Mouse (Mus musculus): ENCODE data around the gene Tbcc. TPM values are rescaled to one million over a fixed set of nuclear protein-coding genes. Genes with fewer than 3 reads are reported as not detected.

Tbcc gene
- total and polyA plus RNA-seq, 3 experiments = 19.3 to 31.8 TPM; not detected in 1

DNA sequence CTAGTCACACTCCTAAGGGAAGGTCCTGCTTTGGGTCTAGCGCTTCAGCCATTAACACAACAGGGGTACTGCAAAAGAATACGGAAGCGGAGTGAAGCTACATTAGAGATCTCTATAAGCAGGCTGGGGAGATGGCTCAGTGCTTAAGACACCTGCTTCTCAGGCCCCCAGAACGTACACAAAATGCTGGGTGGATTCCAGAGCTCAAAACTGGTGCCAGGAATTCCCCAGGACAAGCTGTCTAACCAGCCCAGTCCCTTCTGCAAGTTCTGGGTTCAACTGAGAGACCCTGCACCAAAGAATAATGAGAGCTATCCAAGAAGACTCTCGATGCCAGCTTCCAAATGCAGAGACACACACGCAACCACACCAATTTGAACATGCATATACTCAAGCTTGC is 8.8 kb upstream of the Tbcc start:
- Histone ChIP-seq H3K27me3 (ENCODE audit: control insufficient read depth in 1 of 2, insufficient read depth in 2 of 2, low read length in 2 of 2) (no peaks in the 10 kb centered on the region), H3K36me3 (ENCODE audit: control insufficient read depth in 1 of 2, insufficient read depth in 2 of 2, low read length in 2 of 2) (peaks cover 0 to 24% of the 10 kb centered on the region in 2 experiments; a peak in 2 of 4 replicates), H3K79me2 (ENCODE audit: control insufficient read depth, insufficient read depth, low read length, poor library complexity) (no peaks in the 10 kb centered on the region; the same call in 1 of the 2 replicates), H3K27ac (ENCODE audit: control insufficient read depth, low read depth, low read length) (no peak overlapping the region), H3K4me3 (ENCODE audit: control insufficient read depth in 1 of 2, insufficient read depth in 1 of 2, low read depth in 2 of 2, low read length in 2 of 2) (no peak overlapping the region), H3K9me3 (replicated peaks; ENCODE audit: insufficient read depth, low read length) (no peaks in the 10 kb centered on the region), H3K4me1 (ENCODE audit: control insufficient read depth in 1 of 2, insufficient read depth in 2 of 2, low read length in 2 of 2) (peaks cover 12 to 54% of the 10 kb centered on the region in 2 experiments), H3K9ac (ENCODE audit: control insufficient read depth, low read depth, low read length, poor library complexity, severe bottlenecking) (no peak overlapping the region)
- no peak for DNase-seq (ENCODE audit: low read depth, low spot score)
- TF ChIP-seq RAD21 (IDR thresholded peaks at IDR 0.05; ENCODE audit: low read depth, low read length) (no peak), NELFE (IDR thresholded peaks at IDR 0.05; ENCODE audit: low read depth, low read length) (no peak), TAL1 (IDR thresholded peaks at IDR 0.05; ENCODE audit: low read length) (no peak), SMC3 (IDR thresholded peaks at IDR 0.05; ENCODE audit: low read depth, low read length) (no peak), HCFC1 (IDR thresholded peaks at IDR 0.05; ENCODE audit: low read depth, low read length) (no peak), ZNF384 (IDR thresholded peaks at IDR 0.05; ENCODE audit: low read depth, low read length) (no peak)

DNA sequence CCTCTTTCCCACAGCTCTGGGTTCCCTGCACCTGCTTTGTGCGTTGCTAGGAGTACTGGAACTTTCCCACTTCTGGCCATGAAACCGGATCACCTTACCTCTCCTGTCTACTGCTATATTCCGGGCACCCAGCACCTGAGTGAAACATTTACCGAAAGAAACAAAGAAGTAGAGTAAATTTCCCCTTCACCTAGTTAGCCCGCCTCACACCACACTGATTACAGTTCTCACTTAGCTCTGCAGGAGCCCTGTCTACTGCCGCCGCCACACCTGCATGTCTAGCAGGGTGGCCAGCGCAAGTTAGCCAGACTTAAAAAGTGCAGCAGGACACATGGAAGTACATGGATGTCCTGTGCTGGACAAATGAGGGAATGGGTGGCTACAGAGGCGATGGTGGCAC is 7.4 kb upstream of the Tbcc start:
- no peaks in the 10 kb centered on the region for H3K27me3 ChIP-seq (ENCODE audit: control insufficient read depth in 1 of 2, insufficient read depth in 2 of 2, low read length in 2 of 2)
- peaks cover 14 to 57% of the 10 kb centered on the region in 2 experiments for H3K4me1 ChIP-seq (ENCODE audit: control insufficient read depth in 1 of 2, insufficient read depth in 2 of 2, low read length in 2 of 2)
- no peaks in the 10 kb centered on the region; the same call in 1 of the 2 replicates for H3K79me2 ChIP-seq (ENCODE audit: control insufficient read depth, insufficient read depth, low read length, poor library complexity)
- H3K9me3 ChIP-seq (replicated peaks; ENCODE audit: insufficient read depth, low read length) = no peaks in the 10 kb centered on the region
- H3K4me3 ChIP-seq (ENCODE audit: control insufficient read depth in 1 of 2, insufficient read depth in 1 of 2, low read depth in 2 of 2, low read length in 2 of 2) = no peak overlapping the region
- TF ChIP-seq MXI1 (IDR thresholded peaks at IDR 0.05; ENCODE audit: low read depth, low read length) = no peak
- TF ChIP-seq CHD2 (IDR thresholded peaks at IDR 0.05; ENCODE audit: low read length) = no peak
- no peak for TF ChIP-seq EP300 (IDR thresholded peaks at IDR 0.05; ENCODE audit: low read depth in 1 of 2, low read length in 2 of 2)
- TF ChIP-seq NELFE (IDR thresholded peaks at IDR 0.05; ENCODE audit: low read depth, low read length) = no peak
- TF ChIP-seq KAT2A (conservative IDR thresholded peaks at IDR 0.05; ENCODE audit: low read depth, low read length) = no peak
- no peak for TF ChIP-seq TBP (IDR thresholded peaks at IDR 0.05; ENCODE audit: low read depth, low read length)
- TF ChIP-seq GABPA (IDR thresholded peaks at IDR 0.05; ENCODE audit: low read depth, low read length) = no peak
- TF ChIP-seq USF2 (IDR thresholded peaks at IDR 0.05; ENCODE audit: borderline replicate concordance in 1 of 2, insufficient read depth in 1 of 2, low read depth in 1 of 2, low read length in 2 of 2) = no peak
- H3K9ac ChIP-seq (ENCODE audit: control insufficient read depth, low read depth, low read length, poor library complexity, severe bottlenecking) = no peak overlapping the region
- H3K36me3 ChIP-seq (ENCODE audit: control insufficient read depth in 1 of 2, insufficient read depth in 2 of 2, low read length in 2 of 2) = peaks cover 0 to 27% of the 10 kb centered on the region in 2 experiments; a peak in 2 of 4 replicates
- DNase-seq (ENCODE audit: low read depth, low spot score) = no peak
- H3K27ac ChIP-seq (ENCODE audit: control insufficient read depth, low read depth, low read length) = no peak overlapping the region

DNA sequence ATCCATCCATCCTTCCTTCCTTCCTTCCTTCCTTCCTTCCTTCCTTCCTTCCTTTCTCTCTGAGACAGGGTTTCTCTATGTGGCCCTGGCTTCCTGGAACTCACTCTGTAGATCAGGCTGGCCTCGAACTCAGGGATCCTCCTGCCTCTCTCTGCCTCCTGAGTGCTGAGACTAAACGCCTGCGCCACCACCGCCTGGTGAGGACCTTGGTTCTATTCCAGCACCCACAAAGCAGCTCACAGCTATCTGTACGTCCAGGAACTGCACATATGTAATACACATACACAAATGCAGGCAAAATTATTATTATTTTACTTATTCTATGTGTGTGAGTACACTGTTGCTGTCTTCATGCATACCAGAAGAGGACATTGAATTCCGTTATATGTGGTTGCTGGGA is 5.7 kb upstream of the Tbcc start:
- no peaks in the 10 kb centered on the region for H3K27me3 ChIP-seq (ENCODE audit: control insufficient read depth in 1 of 2, insufficient read depth in 2 of 2, low read length in 2 of 2)
- no peak overlapping the region for H3K4me3 ChIP-seq (ENCODE audit: control insufficient read depth in 1 of 2, insufficient read depth in 1 of 2, low read depth in 2 of 2, low read length in 2 of 2)
- no peak overlapping the region for H3K9ac ChIP-seq (ENCODE audit: control insufficient read depth, low read depth, low read length, poor library complexity, severe bottlenecking)
- H3K4me1 ChIP-seq (ENCODE audit: control insufficient read depth in 1 of 2, insufficient read depth in 2 of 2, low read length in 2 of 2) = peaks cover 11 to 54% of the 10 kb centered on the region in 2 experiments
- peaks cover 3% of the 10 kb centered on the region; the same call in 1 of the 2 replicates for H3K79me2 ChIP-seq (ENCODE audit: control insufficient read depth, insufficient read depth, low read length, poor library complexity)
- H3K9me3 ChIP-seq (replicated peaks; ENCODE audit: insufficient read depth, low read length) = no peaks in the 10 kb centered on the region
- peak overlapping the region; percentile 91 for H3K27ac ChIP-seq (ENCODE audit: control insufficient read depth, low read depth, low read length)
- peak; percentile 81 for DNase-seq (ENCODE audit: low read depth, low spot score)
- H3K36me3 ChIP-seq (ENCODE audit: control insufficient read depth in 1 of 2, insufficient read depth in 2 of 2, low read length in 2 of 2) = peaks cover 0 to 27% of the 10 kb centered on the region in 2 experiments; a peak in 2 of 4 replicates
- TF ChIP-seq JUND (IDR thresholded peaks at IDR 0.05; ENCODE audit: low read depth, low read length) (no peak), ETS1 (IDR thresholded peaks at IDR 0.05; ENCODE audit: low read depth, low read length) (0 out of 2 replicates have a peak, but pooled peaks have one; percentile 14), USF2 (IDR thresholded peaks at IDR 0.05; ENCODE audit: borderline replicate concordance in 1 of 2, insufficient read depth in 1 of 2, low read depth in 1 of 2, low read length in 2 of 2) (no peak), MAFK (IDR thresholded peaks at IDR 0.05; ENCODE audit: borderline replicate concordance, low read depth, low read length) (peak; percentile 81), POLR2A (IDR thresholded peaks at IDR 0.05; ENCODE audit: control insufficient read depth in 1 of 2, insufficient read depth in 1 of 2, low read depth in 1 of 2, low read length in 2 of 2, poor library complexity in 1 of 2) (no peak), MYC (IDR thresholded peaks at IDR 0.05; ENCODE audit: low read depth, low read length) (no peak), ZMIZ1 (IDR thresholded peaks at IDR 0.05; ENCODE audit: low read depth, low read length) (no peak), TAL1 (IDR thresholded peaks at IDR 0.05; ENCODE audit: low read length) (no peak), RAD21 (IDR thresholded peaks at IDR 0.05; ENCODE audit: low read depth, low read length) (no peak), GABPA (IDR thresholded peaks at IDR 0.05; ENCODE audit: low read depth, low read length) (no peak), TCF12 (IDR thresholded peaks at IDR 0.05; ENCODE audit: low read depth, low read length) (no peak), ZKSCAN1 (IDR thresholded peaks at IDR 0.05; ENCODE audit: low read depth, low read length) (no peak), MXI1 (IDR thresholded peaks at IDR 0.05; ENCODE audit: low read depth, low read length) (no peak), BHLHE40 (IDR thresholded peaks at IDR 0.05; ENCODE audit: borderline replicate concordance, low read depth, low read length) (no peak), POLR2AphosphoS5 (IDR thresholded peaks at IDR 0.05; ENCODE audit: borderline replicate concordance, low read depth, low read length) (no peak), POLR2AphosphoS2 (IDR thresholded peaks at IDR 0.05; ENCODE audit: low read length) (no peak), CTCF (IDR thresholded peaks at IDR 0.05 in 2 of 3, conservative IDR thresholded peaks at IDR 0.05 in 1 of 3; ENCODE audit: control insufficient read depth in 1 of 3, insufficient read depth in 1 of 3, low read depth in 2 of 3, low read length in 3 of 3, poor library complexity in 1 of 3, severe bottlenecking in 1 of 3) (no peak), NELFE (IDR thresholded peaks at IDR 0.05; ENCODE audit: low read depth, low read length) (no peak)

All from MEL (cell line).